Mouse (Mus musculus) kidney, adult 2 months (tissue): ENCODE data around the gene Svs2. TPM values are rescaled to one million over a fixed set of nuclear protein-coding genes. Genes with fewer than 3 reads are reported as not detected.

Experiments
- DNase-seq: peaks from one replicate; pipeline ENCODE4 v3.0.0; 2021
- H3K27ac ChIP-seq: fragments of 200-500 bp; 2 replicates; pipeline ENCODE4 v1.5.1; 2012; ENCODE audit warnings: low read depth, low read length, control low read depth, inconsistent platforms; ENCODE audit not compliant: insufficient read depth
- H3K27me3 ChIP-seq: fragments of 200-500 bp; replicated peaks from 2 replicates; pipeline ENCODE4 v1.6.1; 2012; ENCODE audit warnings: mild to moderate bottlenecking, moderate library complexity, low read length, inconsistent platforms; ENCODE audit not compliant: control insufficient read depth, insufficient read depth
- H3K36me3 ChIP-seq: fragments of 200-500 bp; 2 replicates; pipeline ENCODE4 v1.6.1; 2012; ENCODE audit warnings: mild to moderate bottlenecking, moderate library complexity, low read length, inconsistent platforms; ENCODE audit not compliant: control insufficient read depth, insufficient read depth
- H3K4me1 ChIP-seq: fragments of 200-500 bp; 2 replicates; pipeline ENCODE4 v1.6.1; 2011; ENCODE audit warnings: low read length; ENCODE audit not compliant: control insufficient read depth, insufficient read depth
- H3K4me3 ChIP-seq: fragments of 200-500 bp; 2 replicates; pipeline ENCODE4 v1.5.1; 2011; ENCODE audit warnings: mild to moderate bottlenecking, low read depth, low read length, control low read depth; ENCODE audit not compliant: insufficient read depth
- CTCF ChIP-seq: fragments of 200-500 bp; conservative IDR thresholded peaks from 2 replicates; pipeline ENCODE4 v1.5.1; 2011; ENCODE audit warnings: low read depth, mild to moderate bottlenecking, control low read depth, low read length, moderate library complexity, mixed read lengths; ENCODE audit not compliant: insufficient read depth, insufficient read length
- POLR2A ChIP-seq: fragments of 200-500 bp; IDR thresholded peaks from one replicate; pipeline ENCODE4 v1.6.1; 2011; ENCODE audit warnings: low read depth, low read length, control low read depth
- WGBS: fragments of 180-500 bp; shearing (Covaris S2); methylation state at CpG from one replicate; pipeline ENCODE4 v1.1.7; 2018; 5-methylcytosine and 5-hydroxymethylcytosine counted together
- polyA plus RNA-seq: library from polyadenylated mRNA; depleted of rRNA; stranded (reverse); fragments of >200 nt; gene quantifications from 2 replicates; pipeline ENCODE4 v1.2.3, GENCODE M21; 2012; rRNA removed

The Svs2 gene
- polyA plus RNA-seq, 1 experiment, result not detected

DNA sequence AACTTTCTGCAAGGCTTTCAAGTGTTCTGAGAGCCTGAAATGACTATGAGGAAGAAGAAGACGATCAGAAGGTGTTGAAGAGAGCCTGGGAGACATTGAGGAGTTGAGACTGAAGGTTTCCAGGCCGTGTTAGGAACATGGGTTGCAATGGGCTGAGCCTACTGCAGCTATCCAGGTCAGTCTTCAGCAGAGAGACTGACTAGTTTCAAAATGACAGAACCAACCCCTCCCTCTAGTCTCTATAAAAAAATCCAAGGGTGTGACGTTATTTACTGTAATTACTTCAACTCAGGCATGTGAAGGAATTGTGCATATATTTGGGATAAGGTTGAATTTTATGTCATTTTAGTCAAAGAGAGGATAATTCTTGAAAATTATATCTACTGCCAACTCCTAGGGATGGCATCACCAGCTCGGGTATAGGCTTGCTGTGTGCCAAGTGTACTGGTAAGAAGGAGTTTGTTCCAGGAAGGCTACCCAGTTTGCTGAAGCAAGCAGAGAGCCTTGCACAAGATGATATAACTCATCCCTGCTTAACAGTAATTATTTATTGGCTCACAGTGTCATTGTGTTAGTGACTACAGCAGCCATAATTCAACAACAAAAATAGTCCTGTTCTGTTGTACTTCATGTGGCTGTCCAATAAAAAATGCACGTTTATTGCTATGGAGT, 43.2 kb downstream of the Svs2 start:
- no peak for DNase-seq
- no peaks in the 10 kb centered on the region for H3K4me1 ChIP-seq
- TF ChIP-seq CTCF (no peak), POLR2A (no peak)
- no peak overlapping the region for H3K4me3 ChIP-seq
- H3K27me3 ChIP-seq, result no peaks in the 10 kb centered on the region
- H3K36me3 ChIP-seq, result no peaks in the 10 kb centered on the region
- WGBS, result 75% methylated on average over 5 of the region's 5 CpGs
- no peak overlapping the region for H3K27ac ChIP-seq

DNA sequence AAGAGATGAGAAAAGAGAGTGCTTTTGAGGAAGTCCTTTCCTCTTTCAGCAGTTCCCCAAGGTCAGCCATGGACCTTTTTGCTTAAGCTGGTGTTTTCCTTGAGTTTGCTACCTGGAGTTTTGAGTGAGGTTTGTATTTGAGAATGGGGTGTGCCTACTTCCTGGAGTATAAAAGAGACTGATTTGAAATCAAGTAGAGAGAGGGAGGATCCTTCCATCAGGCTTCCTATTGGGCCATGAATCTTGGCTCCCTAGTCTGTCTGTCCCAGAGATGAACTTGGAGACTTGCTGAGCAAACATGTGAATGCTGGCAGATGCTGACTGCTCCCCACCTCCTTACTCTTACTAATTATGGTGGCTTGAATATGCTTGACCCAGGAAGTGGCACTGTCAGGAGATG, 46.0 kb downstream of the Svs2 start:
- Histone ChIP-seq H3K4me3 (no peak overlapping the region), H3K27ac (no peak overlapping the region), H3K36me3 (no peaks in the 10 kb centered on the region), H3K4me1 (no peaks in the 10 kb centered on the region), H3K27me3 (no peaks in the 10 kb centered on the region)
- DNase-seq, result no peak
- TF ChIP-seq CTCF, result no peak

GRCm38 (mm10) chr2:164190576-164190975, 47.7 kb downstream of the Svs2 start, which contains the start of gene Wfdc12:
Gene Wfdc12, minus strand, starts transcription at chr2:164190608.
- DNase-seq, result no peak
- no peaks in the 10 kb centered on the region for H3K36me3 ChIP-seq
- no peaks in the 10 kb centered on the region for H3K4me1 ChIP-seq
- no peak within 1 kb of the TSS for H3K4me3 ChIP-seq
- no peaks in the 10 kb centered on the region for H3K27me3 ChIP-seq
- H3K27ac ChIP-seq, result no peak within 1 kb of the TSS
- no peak for TF ChIP-seq CTCF
- no peak for TF ChIP-seq POLR2A
- WGBS, result 87% methylated on average over 6 of the region's 6 CpGs

DNA sequence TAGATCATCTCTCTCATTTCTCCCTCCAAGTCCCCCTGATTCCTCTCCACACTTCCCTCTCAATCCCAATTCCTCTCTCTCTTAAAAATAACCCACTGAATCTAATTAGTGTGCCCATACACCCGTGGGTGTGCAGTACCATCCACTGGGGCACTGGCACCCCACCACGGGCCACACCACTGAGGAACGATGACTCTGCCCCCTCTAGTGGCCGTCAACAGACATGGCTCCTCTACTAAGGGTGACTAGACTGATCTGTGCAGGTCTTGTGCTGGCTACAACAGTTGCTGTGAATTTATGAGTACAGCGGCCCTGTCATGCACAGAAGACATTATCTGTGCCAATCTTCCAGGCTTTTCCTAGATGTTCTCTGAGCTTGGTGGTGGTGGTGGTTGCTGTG, 49.5 kb downstream of the Svs2 start:
- WGBS, result 20% methylated on average over 5 of the region's 5 CpGs
- Histone ChIP-seq H3K27me3 (no peaks in the 10 kb centered on the region), H3K4me1 (no peaks in the 10 kb centered on the region), H3K27ac (no peak overlapping the region), H3K36me3 (no peaks in the 10 kb centered on the region), H3K4me3 (no peak overlapping the region)
- DNase-seq, result no peak
- TF ChIP-seq CTCF (peak; percentile 62), POLR2A (no peak)

Other genes with a start within 250 kb of the Svs2 start
- gene Ywhab, start 243.5 kb downstream of the Svs2 start, polyA plus RNA-seq, result 46.7 and 63.9 TPM in 2 replicates
- 3.2 and 3.7 TPM in 2 replicates for gene Pabpc1l, start 213.0 kb downstream of the Svs2 start, polyA plus RNA-seq
- 10.4 and 13.0 TPM in 2 replicates for gene Stk4, start 168.1 kb downstream of the Svs2 start, polyA plus RNA-seq
- 31.0 and 34.1 TPM in 2 replicates for gene Tomm34, start 167.3 kb downstream of the Svs2 start, polyA plus RNA-seq
- 0.36 and 0.48 TPM in 2 replicates for gene Kcns1, start 67.4 kb downstream of the Svs2 start, polyA plus RNA-seq
- not detected in 2 replicates for gene Wfdc5, start 55.7 kb downstream of the Svs2 start, polyA plus RNA-seq
- not detected in 2 replicates for gene Wfdc12, start 47.9 kb downstream of the Svs2 start, polyA plus RNA-seq
- gene Wfdc15a, start 38.3 kb downstream of the Svs2 start, polyA plus RNA-seq, result 0.20 TPM in 1 of 2 replicates, not detected in the other
- gene Wfdc15b, start 16.8 kb downstream of the Svs2 start, polyA plus RNA-seq, result 492 and 557 TPM in 2 replicates
- gene Svs3b, start 18.2 kb upstream of the Svs2 start, polyA plus RNA-seq, result not detected in 2 replicates
- not detected in 2 replicates for gene Svs4, start 40.0 kb upstream of the Svs2 start, polyA plus RNA-seq
- not detected in 2 replicates for gene Svs3a, start 50.8 kb upstream of the Svs2 start, polyA plus RNA-seq
- gene Svs6, start 78.3 kb upstream of the Svs2 start, polyA plus RNA-seq, result not detected in 2 replicates
- not detected in 2 replicates for gene Svs5, start 94.3 kb upstream of the Svs2 start, polyA plus RNA-seq
- gene Slpi, start 150.6 kb upstream of the Svs2 start, polyA plus RNA-seq, result 3.0 and 4.6 TPM in 2 replicates
- gene Rbpjl, start 164.7 kb upstream of the Svs2 start, polyA plus RNA-seq, result 0.04 TPM in 1 of 2 replicates, not detected in the other
- gene Matn4, start 166.7 kb upstream of the Svs2 start, polyA plus RNA-seq, result 1.4 and 2.6 TPM in 2 replicates
- 194 and 212 TPM in 2 replicates for gene Sdc4, start 205.4 kb upstream of the Svs2 start, polyA plus RNA-seq
- 94.5 and 122 TPM in 2 replicates for gene Sys1, start 218.5 kb upstream of the Svs2 start, polyA plus RNA-seq
- gene Gm20458, start 222.5 kb upstream of the Svs2 start, polyA plus RNA-seq, result 22.1 and 23.4 TPM in 2 replicates
- gene Trp53tg5, start 235.3 kb upstream of the Svs2 start, polyA plus RNA-seq, result 0.10 TPM in 1 of 2 replicates, not detected in the other
- gene Dbndd2, start 247.6 kb upstream of the Svs2 start, polyA plus RNA-seq, result 36.8 and 43.6 TPM in 2 replicates